Mouse (Mus musculus) liver, embryonic 14.5 days (tissue): Measurements from ENCODE around the gene Slc35c1.

Source experiments
- CTCF ChIP-seq: IDR thresholded peaks from 2 replicates; pipeline ENCODE4 v1.5.1; 2016; ENCODE audit warnings: antibody characterized with exemption, low read depth, control low read depth
- EP300 ChIP-seq: IDR thresholded peaks from 2 replicates; pipeline ENCODE4 v1.6.1; 2016; ENCODE audit warnings: antibody characterized with exemption, low read depth

- TF ChIP-seq CTCF (peak; percentile 35), EP300 (no peak)
Measured at GRCm38 (mm10) chr2:92503421-92503820, 43.1 kb upstream of the Slc35c1 start.
